In the genomic region with DNA sequence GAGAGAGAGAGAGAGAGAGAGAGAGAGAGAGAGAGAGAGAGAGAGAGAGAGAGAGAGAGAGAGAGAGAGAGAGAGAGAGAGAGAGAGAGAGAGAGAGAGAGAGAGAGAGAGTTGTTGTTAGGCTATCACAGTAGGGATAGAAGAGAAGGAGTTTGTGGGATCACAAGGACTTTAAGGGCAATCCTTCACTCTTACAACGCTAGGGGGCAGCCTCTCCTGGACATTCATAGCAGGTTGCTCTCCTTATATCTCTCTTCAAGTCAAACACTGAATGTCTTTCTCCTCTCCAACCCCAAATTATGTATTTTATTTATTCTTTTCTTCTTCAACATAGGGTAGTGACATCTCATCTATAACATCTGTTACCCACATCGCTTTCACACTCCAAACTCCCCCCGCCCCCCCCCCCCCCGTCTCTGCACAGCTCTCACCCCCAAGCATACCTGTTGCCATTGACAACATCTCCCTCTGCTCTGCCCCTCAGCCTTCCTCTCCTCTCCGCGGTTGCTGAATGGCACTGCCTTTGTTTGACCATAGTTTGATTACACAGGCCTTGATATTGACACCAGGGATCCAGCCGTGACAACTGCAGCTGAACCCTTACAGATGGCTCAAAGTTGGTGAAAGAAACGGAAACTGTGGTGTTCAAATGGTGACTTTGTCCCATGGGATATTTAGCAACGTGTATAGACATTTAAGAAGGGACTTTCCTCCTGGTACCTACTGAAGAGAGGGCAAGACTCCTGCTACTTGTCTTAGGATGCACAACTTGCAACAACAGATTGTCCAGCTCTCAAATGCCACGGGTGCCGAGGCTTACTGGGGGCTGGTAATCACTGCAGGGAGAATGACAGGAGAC, we compare ENCODE assay signal across 8 mouse cellular contexts.
DNase-seq lines count a peak whose midpoint lies in the region; ATAC-seq lines count a peak whose summit lies in the region.

No protein-coding gene starts in this region.

- intact Hi-C loops in heart, postnatal 25 days (cut with DNase I) = loop anchor here (2.0 to 10.0 kb wide), 2 partner anchors 292 to 534 kb away; no protein-coding TSS in a partner anchor
- intact Hi-C loops in left cerebral cortex, postnatal 4 days (cut with DNase I) = loop anchor here (5.0 kb wide), 1 partner anchor 157 kb away; no protein-coding TSS in a partner anchor

- no peaks in the 10 kb centered on the region for H3K4me1 ChIP-seq in intestine, embryonic 16.5 days (ENCODE audit: control insufficient read depth, insufficient read depth, low read length)
- H3K4me1 ChIP-seq in neural tube, embryonic 12.5 days = 0 out of 2 replicates have a peak, but pooled peaks cover 3% of the 10 kb centered on the region

- H3K9ac ChIP-seq in intestine, embryonic 16.5 days (ENCODE audit: low read depth, low read length) = no peak overlapping the region
- H3K9ac ChIP-seq in neural tube, embryonic 12.5 days = no peak overlapping the region

- no peak overlapping the region for H3K27ac ChIP-seq in intestine, embryonic 16.5 days (ENCODE audit: low read length)
- no peak overlapping the region for H3K27ac ChIP-seq in neural tube, embryonic 12.5 days

- peak; percentile 79 for ATAC-seq in intestine, embryonic 16.5 days
- ATAC-seq in neural tube, embryonic 12.5 days (ENCODE audit: low FRiP score, low read depth) = peak; percentile 87

- H3K4me2 ChIP-seq in intestine, embryonic 16.5 days (ENCODE audit: low read depth, low read length) = 0 out of 2 replicates have a peak overlapping the region, but pooled peaks have one; percentile 16
- H3K4me2 ChIP-seq in neural tube, embryonic 12.5 days (replicated peaks) = peak overlapping the region; percentile 40

- H3K9me3 ChIP-seq in intestine, embryonic 16.5 days (ENCODE audit: control insufficient read depth, low read length) = no peaks in the 10 kb centered on the region
- H3K9me3 ChIP-seq in neural tube, embryonic 12.5 days = no peaks in the 10 kb centered on the region

- H3K36me3 ChIP-seq in intestine, embryonic 16.5 days (ENCODE audit: control insufficient read depth, insufficient read depth, low read length) = no peaks in the 10 kb centered on the region
- H3K36me3 ChIP-seq in neural tube, embryonic 12.5 days = no peaks in the 10 kb centered on the region

- H3K27me3 ChIP-seq in intestine, embryonic 16.5 days (replicated peaks; ENCODE audit: control insufficient read depth, insufficient read depth, low read length) = no peaks in the 10 kb centered on the region
- H3K27me3 ChIP-seq in neural tube, embryonic 12.5 days (replicated peaks) = no peaks in the 10 kb centered on the region

- H3K4me3 ChIP-seq in intestine, embryonic 16.5 days (ENCODE audit: low read length) = no peak overlapping the region
- H3K4me3 ChIP-seq in neural tube, embryonic 12.5 days = no peak overlapping the region

- WGBS in intestine, embryonic 16.5 days = 48% methylated on average over 11 of the region's 11 CpGs
- 35% methylated on average over 10 of the region's 11 CpGs for WGBS in neural tube, embryonic 12.5 days

- peak; percentile 81 for DNase-seq in heart, adult 11 months
- no peak for DNase-seq in heart, postnatal 25 days (ENCODE audit: low spot score)
- DNase-seq in cerebellum, postnatal 25 days = peak; percentile 58 to 81
- DNase-seq in frontal cortex, postnatal 25 days (ENCODE audit: low spot score in 2 of 2) = peak; percentile 48 to 62
- peak; percentile 76 for DNase-seq in left cerebral cortex, postnatal 4 days
- DNase-seq in natural killer cell, adult 2 months (ENCODE audit: low spot score in 2 of 2) = no peak

Comparison
In these comparisons a context has a peak if more than half of its experiments do, and no peak if none do; other contexts are left out.
1. DNase-seq: peak in heart, adult 11 months (single experiment), cerebellum, postnatal 25 days (2 of 2), frontal cortex, postnatal 25 days (2 of 2) and left cerebral cortex, postnatal 4 days (single experiment); none in heart, postnatal 25 days (single experiment) and natural killer cell, adult 2 months (0 of 2).